Mouse (Mus musculus): ENCODE measurements around the gene Ppp1r9a. TPM values are rescaled to one million over a fixed set of nuclear protein-coding genes. Genes with fewer than 3 reads are reported as not detected.

Ppp1r9a gene
- total RNA-seq, 1 experiment from 2014 or later = 43.4 TPM

DNA sequence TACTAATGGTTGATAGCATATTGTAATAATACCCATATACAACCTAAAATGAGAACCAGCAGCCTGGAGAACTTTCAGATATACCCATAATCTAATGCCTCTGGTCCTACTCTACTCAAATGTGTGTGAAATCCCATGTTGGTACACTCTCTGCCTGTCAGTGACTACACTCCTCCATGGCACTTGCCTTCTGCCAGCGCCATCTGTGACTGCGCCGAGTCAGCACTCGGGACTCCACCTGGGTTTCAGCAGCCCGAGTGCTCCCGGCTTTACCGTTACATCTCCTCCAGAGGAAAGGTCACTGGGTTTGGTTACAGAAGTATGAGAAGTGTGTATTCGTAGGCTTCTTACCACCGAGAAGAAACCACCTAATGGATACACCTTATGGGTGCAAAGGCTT is 89.6 kb downstream of the Ppp1r9a start:
- no peak for ATAC-seq (replicated peaks in 1 of 2; ENCODE audit: insufficient read depth in 1 of 2, low FRiP score in 2 of 2, low TSS enrichment in 1 of 2, low read depth in 1 of 2, poor library complexity in 2 of 2, severe bottlenecking in 2 of 2)

DNA sequence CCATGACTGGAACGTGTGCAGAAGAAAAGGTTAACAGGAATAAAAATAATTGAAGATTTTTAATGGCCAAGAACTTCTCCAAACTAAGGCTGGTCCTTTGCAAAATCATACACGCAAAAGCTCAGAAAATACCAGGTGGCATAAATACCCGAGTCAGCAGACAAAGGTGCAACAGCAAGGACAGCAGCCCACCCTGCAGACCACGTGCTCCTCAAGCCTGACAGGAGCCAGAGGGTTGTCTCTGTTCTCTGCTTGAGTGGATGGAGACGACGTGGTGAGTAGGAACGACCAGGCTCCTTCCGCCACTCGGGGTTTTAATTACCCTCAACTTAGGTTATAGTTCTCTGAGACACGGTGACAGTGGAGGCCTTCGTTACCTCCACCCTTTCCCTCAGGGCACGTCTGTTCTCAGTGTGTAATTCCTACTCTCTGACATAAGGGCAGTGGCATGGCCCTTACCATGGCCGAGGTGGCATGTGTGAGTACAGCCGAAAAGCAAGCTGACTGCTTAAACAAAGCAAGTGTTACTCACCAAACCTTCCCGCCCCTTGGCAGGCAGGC is 91.0 kb downstream of the Ppp1r9a start:
- no peak for ATAC-seq (replicated peaks in 1 of 2; ENCODE audit: insufficient read depth in 1 of 2, low FRiP score in 2 of 2, low TSS enrichment in 1 of 2, low read depth in 1 of 2, poor library complexity in 2 of 2, severe bottlenecking in 2 of 2)

DNA sequence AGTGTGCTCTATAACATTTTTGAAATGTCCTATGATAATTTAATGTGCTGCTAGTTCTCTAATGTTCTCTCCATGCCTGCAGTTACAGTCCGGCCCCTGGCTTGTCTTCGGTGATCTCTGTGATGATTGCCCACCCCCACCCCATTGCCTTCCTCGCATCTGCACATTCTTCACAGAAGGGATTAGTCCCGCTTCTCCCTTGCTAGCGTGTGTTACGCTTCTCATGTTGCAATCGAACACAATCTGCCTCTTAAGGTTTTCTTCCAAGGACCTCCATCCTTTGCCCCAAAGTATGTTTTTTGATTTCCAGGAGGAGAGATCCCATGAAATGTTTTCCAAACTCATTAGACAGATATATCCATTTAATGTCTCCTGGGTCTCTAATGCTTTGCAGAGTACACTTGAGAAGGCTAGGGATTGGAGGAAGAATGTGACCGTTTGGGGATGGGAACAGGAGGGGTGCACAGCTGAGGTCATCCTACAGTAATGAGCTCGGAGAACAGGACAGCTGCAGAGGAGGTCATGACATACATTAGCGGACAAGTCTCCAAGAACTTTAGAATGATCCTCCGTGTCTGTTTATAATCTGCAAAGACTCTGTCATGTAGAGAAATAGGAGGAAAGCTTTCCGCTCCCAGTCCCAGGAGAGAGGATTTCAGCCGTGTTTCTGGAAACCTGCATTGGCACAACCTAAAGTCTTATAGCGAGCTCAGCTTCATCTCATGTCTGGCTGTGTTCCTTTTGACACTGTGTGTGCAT is 91.6 kb downstream of the Ppp1r9a start:
- ATAC-seq (replicated peaks in 1 of 2; ENCODE audit: insufficient read depth in 1 of 2, low FRiP score in 2 of 2, low TSS enrichment in 1 of 2, low read depth in 1 of 2, poor library complexity in 2 of 2, severe bottlenecking in 2 of 2) = no peak

DNA sequence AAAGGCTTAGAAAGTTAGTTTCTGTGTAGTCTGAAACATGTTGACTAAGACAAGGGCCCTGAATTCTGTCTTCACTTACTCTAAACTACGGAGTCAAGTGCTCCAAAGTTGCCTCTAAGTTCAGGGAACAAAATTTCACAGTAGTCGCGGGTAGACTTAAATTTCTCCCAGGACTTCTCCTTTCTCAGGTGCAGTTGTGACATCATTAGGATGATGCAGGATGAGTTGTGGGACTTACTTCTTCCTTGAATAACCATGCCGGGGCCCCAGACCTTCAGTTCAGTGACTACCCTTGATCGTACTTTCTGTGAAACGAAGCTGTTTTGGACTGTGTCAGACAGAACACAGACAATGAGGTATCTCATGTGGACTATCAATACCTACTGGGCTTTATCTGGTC is 94.9 kb downstream of the Ppp1r9a start:
- no peak for ATAC-seq (replicated peaks in 1 of 2; ENCODE audit: insufficient read depth in 1 of 2, low FRiP score in 2 of 2, low TSS enrichment in 1 of 2, low read depth in 1 of 2, poor library complexity in 2 of 2, severe bottlenecking in 2 of 2)

DNA sequence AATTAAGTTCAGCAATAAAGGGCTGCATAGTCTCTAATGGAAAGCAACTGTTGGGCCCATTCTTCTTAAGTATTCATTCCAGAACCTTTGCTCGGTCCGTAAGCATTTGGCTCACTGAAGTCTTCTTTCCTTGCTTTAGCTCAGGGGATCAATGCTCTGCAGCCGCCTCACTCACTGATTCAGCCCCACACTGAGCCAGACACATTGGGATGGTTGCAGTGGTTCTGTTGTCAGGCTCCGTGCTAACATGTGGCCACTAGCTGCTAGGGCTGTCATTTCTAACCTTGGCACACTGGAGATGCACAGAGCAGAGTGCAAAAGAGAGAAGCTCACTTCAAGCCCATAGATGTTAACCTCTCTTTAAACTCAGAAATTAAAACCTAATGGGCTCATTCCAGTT is 96.2 kb downstream of the Ppp1r9a start:
- no peak for ATAC-seq (replicated peaks in 1 of 2; ENCODE audit: insufficient read depth in 1 of 2, low FRiP score in 2 of 2, low TSS enrichment in 1 of 2, low read depth in 1 of 2, poor library complexity in 2 of 2, severe bottlenecking in 2 of 2)

DNA sequence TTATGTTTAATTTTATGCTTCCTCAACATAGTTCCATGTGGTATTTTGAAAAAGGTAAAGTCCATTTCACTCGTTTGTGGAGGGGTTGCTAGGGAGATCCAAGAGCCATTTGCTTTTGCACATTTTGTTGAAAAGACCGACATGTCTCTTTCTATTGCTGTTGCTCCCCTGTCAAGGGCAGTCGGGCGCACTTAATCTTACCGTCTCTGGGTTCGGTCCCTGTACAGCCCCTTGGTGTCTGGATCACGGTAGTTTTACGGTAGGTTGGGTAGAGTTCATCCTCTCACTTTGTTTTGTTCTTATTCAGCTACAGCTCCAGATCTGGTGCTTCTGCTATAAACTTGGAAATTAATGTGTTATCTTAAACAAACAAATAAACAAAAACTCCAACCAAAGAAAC is 98.1 kb downstream of the Ppp1r9a start:
- ATAC-seq (replicated peaks in 1 of 2; ENCODE audit: insufficient read depth in 1 of 2, low FRiP score in 2 of 2, low TSS enrichment in 1 of 2, low read depth in 1 of 2, poor library complexity in 2 of 2, severe bottlenecking in 2 of 2) = no peak

DNA sequence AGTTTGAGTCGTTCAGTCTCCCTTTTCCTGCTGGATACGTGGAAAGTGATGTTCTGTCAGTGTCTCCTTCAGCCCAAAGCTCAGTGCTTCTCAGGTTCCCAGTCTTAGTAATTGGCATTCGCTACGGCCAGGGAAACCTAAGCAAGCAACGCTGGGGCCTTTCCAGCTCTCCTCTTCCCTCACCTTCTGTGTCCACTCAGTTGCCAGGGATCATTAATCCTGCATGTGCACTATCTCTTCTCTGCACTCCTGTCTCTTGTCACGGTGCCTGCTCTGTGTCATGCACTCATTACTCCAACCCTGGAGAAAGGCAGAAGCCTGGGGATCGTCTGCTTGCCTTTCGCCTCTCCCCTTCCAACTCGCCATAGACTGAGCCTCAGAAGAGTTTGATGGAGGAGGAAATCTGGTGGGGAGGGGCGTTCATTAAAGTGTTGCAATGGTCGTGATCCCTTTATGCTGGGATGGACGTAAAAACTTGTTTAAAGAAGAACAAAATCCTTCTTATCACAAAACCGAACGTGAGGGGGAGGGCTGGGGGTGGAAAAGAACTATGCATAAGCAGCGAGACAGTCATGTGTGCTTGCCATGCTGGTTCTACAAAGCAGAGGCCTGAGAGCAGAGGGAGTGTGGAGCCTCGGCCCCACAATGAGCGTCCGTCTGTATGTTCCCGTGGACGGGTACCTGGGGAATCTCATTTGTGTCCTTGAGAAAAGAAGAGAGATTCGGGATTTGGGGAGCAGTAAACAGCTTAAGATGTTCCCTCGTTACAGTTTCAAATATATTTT is 103.0 kb downstream of the Ppp1r9a start:
- ATAC-seq (replicated peaks in 1 of 2; ENCODE audit: insufficient read depth in 1 of 2, low FRiP score in 2 of 2, low TSS enrichment in 1 of 2, low read depth in 1 of 2, poor library complexity in 2 of 2, severe bottlenecking in 2 of 2) = no peak

DNA sequence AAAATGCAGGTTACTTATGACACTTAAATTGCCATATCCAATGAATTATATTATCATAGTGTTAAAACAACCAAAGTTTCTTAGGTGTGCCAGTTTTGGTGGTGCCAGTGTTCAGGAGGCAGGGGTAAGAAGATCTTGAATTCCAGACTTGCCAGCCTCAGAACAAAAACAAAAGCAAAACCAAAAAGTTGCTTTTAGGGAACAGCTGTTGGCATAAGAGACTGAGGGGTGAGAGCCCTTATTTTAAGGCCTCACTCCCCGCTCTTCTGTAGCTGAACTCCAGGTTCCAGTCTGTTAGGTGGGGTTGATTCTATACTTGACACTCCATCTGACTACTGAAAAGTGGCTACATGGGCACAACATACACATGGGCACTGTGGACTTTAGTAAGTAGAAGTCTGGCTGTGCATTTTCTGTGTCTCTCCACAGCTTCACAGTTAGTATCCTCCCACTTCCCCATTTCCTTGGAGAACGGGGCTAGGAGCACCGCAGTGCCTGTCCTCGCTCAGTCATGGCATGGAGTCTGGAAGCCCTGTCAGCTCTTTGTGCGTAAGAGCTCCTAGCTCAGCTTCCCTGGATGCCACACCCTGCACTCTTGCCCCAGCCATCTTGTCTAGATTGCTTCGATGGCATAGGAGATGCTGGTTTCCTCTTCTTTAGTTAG is 103.7 kb downstream of the Ppp1r9a start:
- peak; percentile 49 to 68; a peak in 3 of 4 replicates for ATAC-seq (replicated peaks in 1 of 2; ENCODE audit: insufficient read depth in 1 of 2, low FRiP score in 2 of 2, low TSS enrichment in 1 of 2, low read depth in 1 of 2, poor library complexity in 2 of 2, severe bottlenecking in 2 of 2)

DNA sequence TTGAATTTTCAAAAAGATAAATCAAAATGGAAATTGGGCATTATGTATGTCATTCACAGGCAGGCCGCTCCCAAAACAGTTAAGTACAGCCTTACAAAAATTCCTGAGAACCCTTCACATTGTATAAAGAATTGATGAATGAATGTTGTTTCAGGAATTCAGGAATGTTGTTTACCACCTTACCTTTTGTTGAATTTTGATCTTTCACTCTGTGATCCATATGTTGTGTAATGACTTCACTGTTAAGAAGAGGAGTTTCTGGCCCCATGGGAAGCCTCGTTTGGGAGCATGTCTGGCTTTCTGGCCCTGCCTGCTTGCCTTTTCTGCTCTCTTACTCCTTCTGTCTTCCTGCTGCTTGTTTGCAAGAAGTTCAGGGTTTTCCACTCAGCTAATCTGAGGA is 105.4 kb downstream of the Ppp1r9a start:
- no peak for ATAC-seq (replicated peaks in 1 of 2; ENCODE audit: insufficient read depth in 1 of 2, low FRiP score in 2 of 2, low TSS enrichment in 1 of 2, low read depth in 1 of 2, poor library complexity in 2 of 2, severe bottlenecking in 2 of 2)

DNA sequence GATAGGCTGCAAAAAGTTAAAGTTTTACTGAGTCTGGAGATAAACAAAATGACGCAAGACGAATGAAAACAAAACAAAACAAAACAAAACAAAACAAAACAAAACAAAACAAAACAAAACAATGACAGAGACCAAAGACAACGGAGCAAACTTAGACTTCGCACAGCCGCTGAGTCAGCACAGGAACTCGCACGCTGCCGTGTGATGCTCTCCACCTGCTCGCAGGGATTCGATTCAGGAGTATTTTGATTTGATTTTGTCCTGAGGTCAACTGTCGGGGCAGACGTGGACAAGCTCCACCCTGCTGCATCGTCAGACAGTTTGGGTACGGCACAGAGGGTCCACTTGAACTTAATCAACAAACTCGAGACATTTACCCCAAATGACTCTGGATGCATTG is 105.9 kb downstream of the Ppp1r9a start:
- ATAC-seq (replicated peaks in 1 of 2; ENCODE audit: insufficient read depth in 1 of 2, low FRiP score in 2 of 2, low TSS enrichment in 1 of 2, low read depth in 1 of 2, poor library complexity in 2 of 2, severe bottlenecking in 2 of 2) = no peak

DNA sequence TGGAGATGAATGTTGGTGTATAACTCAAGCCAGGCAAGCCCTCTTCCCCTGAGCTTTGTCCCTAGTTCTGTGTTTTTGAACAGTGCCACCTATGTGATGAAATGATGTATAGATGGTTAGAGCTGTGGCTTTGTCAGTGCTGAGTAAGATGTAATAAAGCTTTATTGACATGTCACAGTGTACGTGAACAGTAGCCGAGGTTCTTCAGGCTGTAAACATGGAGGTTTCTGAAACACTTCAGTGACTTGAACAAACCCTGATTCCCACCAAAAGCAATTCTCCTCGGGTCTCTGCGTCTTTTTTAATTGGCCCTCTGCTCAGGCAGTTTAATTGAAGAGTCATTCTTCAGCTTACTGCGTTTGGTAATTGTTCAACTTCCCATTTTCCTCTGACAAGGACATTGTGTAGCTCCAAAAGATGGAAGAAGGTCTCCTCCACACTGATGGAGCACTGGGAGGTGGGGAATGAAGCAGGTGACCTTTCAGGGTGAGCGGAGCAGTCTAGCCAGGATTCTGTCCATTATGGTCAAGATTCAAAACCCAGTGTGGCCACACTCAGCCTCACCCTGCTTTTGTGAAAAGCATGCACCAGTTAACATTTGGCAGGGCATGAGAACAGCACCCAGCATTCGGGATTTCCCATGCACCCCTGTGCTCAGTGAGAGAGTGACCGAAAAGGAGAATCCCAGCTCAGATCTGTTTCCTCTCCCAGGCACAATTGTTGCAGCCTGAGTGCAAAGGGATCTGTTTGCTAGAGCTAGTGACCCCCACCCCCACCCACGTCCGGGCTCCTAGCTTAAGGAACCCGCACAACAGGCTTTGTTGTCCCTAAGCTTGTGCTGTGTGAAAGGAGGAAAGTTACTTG is 108.1 kb downstream of the Ppp1r9a start:
- ATAC-seq (replicated peaks in 1 of 2; ENCODE audit: insufficient read depth in 1 of 2, low FRiP score in 2 of 2, low TSS enrichment in 1 of 2, low read depth in 1 of 2, poor library complexity in 2 of 2, severe bottlenecking in 2 of 2) = no peak

DNA sequence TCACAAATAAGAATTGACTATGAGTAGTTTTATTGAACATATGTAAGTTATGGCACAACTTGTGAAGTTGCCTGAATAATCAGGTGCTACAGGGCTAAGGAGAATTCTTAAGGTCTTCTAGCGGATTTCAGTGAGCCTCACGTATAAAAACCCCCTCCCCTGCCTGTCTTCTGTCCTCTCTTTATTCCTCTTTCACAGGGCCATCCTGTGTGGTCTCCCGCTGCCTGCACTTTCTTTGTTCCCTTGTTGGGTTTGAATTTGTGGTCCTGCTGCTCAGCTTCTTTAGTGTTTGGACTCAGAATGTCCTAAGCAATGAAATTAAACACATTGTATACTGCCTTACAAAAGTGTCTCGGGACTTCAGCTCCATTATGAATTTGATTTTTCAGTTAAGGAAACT is 110.1 kb downstream of the Ppp1r9a start:
- no peak for ATAC-seq (replicated peaks in 1 of 2; ENCODE audit: insufficient read depth in 1 of 2, low FRiP score in 2 of 2, low TSS enrichment in 1 of 2, low read depth in 1 of 2, poor library complexity in 2 of 2, severe bottlenecking in 2 of 2)

DNA sequence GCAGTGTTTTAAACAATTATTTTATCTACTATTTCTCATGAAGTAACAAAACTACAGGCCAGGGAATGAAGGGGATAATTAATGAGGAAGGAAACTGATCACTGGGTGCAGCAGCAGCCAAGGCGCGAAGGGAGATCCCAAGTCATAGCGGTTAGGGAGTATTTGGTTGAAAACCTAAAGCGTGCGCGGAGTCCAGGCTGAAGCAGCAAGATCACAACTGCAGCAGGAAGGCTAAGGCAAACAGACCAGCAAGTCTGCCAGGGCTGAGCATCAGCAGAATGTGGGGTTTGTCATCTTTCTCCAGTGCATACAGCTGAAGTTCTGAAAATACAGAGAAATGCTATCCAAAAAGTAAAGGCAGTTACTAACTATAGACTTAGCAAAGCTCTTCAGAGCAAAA is 111.8 kb downstream of the Ppp1r9a start:
- no peak for ATAC-seq (replicated peaks in 1 of 2; ENCODE audit: insufficient read depth in 1 of 2, low FRiP score in 2 of 2, low TSS enrichment in 1 of 2, low read depth in 1 of 2, poor library complexity in 2 of 2, severe bottlenecking in 2 of 2)

DNA sequence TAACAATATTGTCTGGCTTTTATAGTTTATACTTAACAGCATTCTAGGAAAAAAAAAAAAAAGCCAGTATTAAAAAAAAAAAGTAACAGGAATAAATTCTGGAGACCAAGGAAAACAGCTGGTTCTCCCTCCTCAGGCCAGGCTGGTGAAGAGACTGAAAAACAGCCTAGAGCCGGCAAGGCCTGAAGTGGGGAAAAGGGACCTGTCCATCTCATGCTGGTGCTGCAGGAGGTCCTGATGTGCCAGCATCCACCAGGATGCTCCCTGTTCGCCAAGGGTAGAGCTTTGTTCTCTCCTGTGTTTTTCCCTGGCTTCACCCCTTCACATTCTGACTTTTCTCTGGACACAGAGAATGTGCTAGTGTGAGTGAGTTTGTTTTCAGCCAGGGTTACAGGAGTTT is 112.5 kb downstream of the Ppp1r9a start:
- ATAC-seq (replicated peaks in 1 of 2; ENCODE audit: insufficient read depth in 1 of 2, low FRiP score in 2 of 2, low TSS enrichment in 1 of 2, low read depth in 1 of 2, poor library complexity in 2 of 2, severe bottlenecking in 2 of 2) = no peak

DNA sequence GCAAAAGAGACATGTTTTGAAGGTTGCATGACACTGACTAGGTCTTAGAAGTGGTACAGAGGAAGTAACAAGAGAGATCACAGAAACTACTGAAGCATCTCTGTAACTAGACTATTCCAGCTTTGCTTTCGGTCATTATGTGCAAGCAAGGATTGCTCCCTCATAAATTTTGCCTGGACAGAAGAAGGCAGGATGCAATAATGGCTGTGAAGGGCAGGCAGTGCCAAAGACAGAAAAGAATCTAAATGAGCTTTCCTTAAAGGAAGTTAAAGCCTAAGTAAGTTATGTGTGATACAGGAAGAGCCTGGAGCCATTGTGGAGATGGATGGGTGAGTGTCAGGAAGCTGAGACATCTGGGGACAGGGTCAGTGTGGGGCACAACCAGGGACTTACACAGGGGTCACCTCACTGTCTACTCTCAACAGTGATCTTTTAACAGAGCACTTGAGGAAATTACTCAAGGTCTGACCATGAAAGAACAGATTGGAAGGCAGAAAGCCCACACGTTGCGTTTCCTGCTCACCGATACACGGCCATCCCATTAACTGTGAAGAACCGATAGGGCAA is 115.3 kb downstream of the Ppp1r9a start:
- ATAC-seq (replicated peaks in 1 of 2; ENCODE audit: insufficient read depth in 1 of 2, low FRiP score in 2 of 2, low TSS enrichment in 1 of 2, low read depth in 1 of 2, poor library complexity in 2 of 2, severe bottlenecking in 2 of 2) = no peak

DNA sequence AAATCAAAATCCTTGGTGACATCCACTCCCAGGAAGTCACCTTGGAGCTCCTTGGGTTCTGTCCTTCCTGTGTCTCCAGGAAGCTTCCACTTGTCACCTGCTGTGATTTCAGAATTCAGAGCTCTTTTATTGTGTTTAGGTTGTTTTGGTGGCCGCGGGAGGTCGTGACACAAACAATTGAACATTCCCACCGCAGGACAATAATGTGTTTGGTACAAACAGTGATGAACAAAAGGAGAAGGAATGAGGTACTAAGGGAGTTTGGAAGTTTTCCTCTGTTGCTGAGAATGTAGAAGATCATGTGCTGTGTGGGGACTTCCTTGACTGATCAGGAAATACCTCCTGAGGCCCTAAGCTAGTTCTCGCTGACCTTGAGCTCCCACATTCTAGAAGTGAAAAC is 116.5 kb downstream of the Ppp1r9a start:
- ATAC-seq (replicated peaks in 1 of 2; ENCODE audit: insufficient read depth in 1 of 2, low FRiP score in 2 of 2, low TSS enrichment in 1 of 2, low read depth in 1 of 2, poor library complexity in 2 of 2, severe bottlenecking in 2 of 2) = no peak

DNA sequence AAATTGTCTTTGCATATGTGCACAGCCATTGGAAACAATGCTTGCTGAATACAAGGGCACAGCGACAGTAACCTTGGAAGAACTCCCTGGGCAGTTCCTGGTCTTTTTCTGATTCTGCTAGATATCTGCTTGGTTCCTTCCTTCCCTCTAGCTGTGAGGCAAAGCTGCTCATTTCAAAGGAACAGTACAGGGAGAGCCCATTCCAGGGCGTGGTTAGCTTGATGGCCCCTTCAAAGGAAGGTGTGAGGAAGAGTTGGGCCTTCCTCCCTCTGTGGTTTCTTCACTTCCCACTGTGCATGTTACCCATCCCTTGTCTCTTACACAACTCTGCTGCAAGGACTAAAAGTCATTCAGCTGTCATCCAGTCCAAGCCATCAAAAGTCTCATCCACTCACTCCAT is 117.3 kb downstream of the Ppp1r9a start:
- ATAC-seq (replicated peaks in 1 of 2; ENCODE audit: insufficient read depth in 1 of 2, low FRiP score in 2 of 2, low TSS enrichment in 1 of 2, low read depth in 1 of 2, poor library complexity in 2 of 2, severe bottlenecking in 2 of 2) = peak in 1 of 2 experiments; percentile 38; a peak in 1 of 4 replicates

All from hematopoietic stem cell, adult 5-6 weeks (primary cell).